Mouse (Mus musculus) heart, embryonic 15.5 days (tissue): ENCODE results near the gene Smurf1. TPM values are rescaled to one million over a fixed set of nuclear protein-coding genes. Genes with fewer than 3 reads are reported as not detected.

Source experiments
- ATAC-seq: fragments of 200-750 bp; cut with Nextera tagmentation; replicated peaks from 2 replicates; pipeline ENCODE4 v1.8.0; 2017; ENCODE audit warnings: low read depth, moderate TSS enrichment; ENCODE audit not compliant: insufficient number of reproducible peaks, insufficient read depth, low FRiP score
- H3K27ac ChIP-seq: fragments of 300-500 bp; sonication (generic); 2 replicates; pipeline ENCODE4 v1.5.1; 2015; ENCODE audit warnings: mild to moderate bottlenecking, inconsistent platforms
- H3K27me3 ChIP-seq: fragments of 300-500 bp; sonication (generic); 2 replicates; pipeline ENCODE4 v1.6.1; 2015; ENCODE audit warnings: inconsistent platforms
- H3K36me3 ChIP-seq: fragments of 300-500 bp; sonication (generic); 2 replicates; pipeline ENCODE4 v1.6.1; 2015; ENCODE audit warnings: mild to moderate bottlenecking, inconsistent platforms
- H3K4me1 ChIP-seq: fragments of 300-500 bp; sonication (generic); replicated peaks from 2 replicates; pipeline ENCODE4 v1.6.1; 2015; ENCODE audit warnings: inconsistent platforms
- H3K4me2 ChIP-seq: fragments of 300-500 bp; sonication (generic); 2 replicates; pipeline ENCODE4 v1.6.1; 2015; ENCODE audit warnings: inconsistent platforms, mild to moderate bottlenecking, moderate library complexity
- H3K4me3 ChIP-seq: fragments of 300-500 bp; sonication (generic); 2 replicates; pipeline ENCODE4 v1.5.1; 2015; ENCODE audit warnings: mild to moderate bottlenecking, inconsistent platforms
- H3K9ac ChIP-seq: fragments of 300-500 bp; sonication (generic); 2 replicates; pipeline ENCODE4 v1.6.1; 2015; ENCODE audit warnings: mild to moderate bottlenecking, inconsistent platforms
- H3K9me3 ChIP-seq: fragments of 300-500 bp; sonication (generic); replicated peaks from 2 replicates; pipeline ENCODE4 v1.6.1; 2016; ENCODE audit warnings: inconsistent platforms
- WGBS: fragments of 180-500 bp; shearing (Covaris S2); methylation state at CpG from one replicate; pipeline ENCODE4 v1.1.7; 2015; ENCODE audit warnings: mixed read lengths; 5-methylcytosine and 5-hydroxymethylcytosine counted together
- polyA plus RNA-seq: library from polyadenylated mRNA; unstranded; fragments of >200 nt; fragmentation: Nextera tagmentation; extraction: Ambion mirVana; gene quantifications from 2 replicates; pipeline ENCODE4 v1.2.1, GENCODE M21; 2015

Smurf1 gene
- polyA plus RNA-seq, 1 experiment from 2014 or later: 11.3 TPM

- ATAC-seq: no peak
- 74% methylated on average over 2 of the region's 2 CpGs for WGBS
- H3K4me3 ChIP-seq: no peak overlapping the region
- H3K27ac ChIP-seq: no peak overlapping the region
- peaks cover 37% of the 10 kb centered on the region for H3K4me1 ChIP-seq
- H3K9ac ChIP-seq: no peak overlapping the region
- no peaks in the 10 kb centered on the region for H3K9me3 ChIP-seq
- no peaks in the 10 kb centered on the region for H3K36me3 ChIP-seq
- no peak overlapping the region for H3K4me2 ChIP-seq
- H3K27me3 ChIP-seq: no peaks in the 10 kb centered on the region
Observed at GRCm38 (mm10) chr5:144937304-144937703, 28.3 kb downstream of the Smurf1 start.

DNA sequence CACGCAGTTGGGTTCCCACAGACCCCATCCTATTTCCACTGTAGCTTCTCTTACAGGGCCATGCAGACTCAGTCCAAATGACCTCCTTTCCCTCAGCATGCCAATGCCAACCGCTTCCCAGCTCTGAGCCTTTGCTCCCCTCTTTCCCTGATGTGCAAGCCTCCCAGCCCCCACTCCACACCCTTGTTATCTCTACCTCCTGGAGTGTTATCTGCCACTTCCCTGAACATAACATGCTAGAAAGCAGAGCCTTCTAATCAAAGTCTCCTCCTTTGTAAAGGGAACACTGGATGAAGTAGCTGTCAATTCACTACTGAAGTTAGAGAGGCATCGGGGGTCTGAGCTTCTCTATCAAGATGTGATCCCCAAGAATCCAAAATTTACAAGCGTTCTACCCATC, 32.2 kb downstream of the Smurf1 start:
- Histone ChIP-seq H3K4me2 (no peak overlapping the region), H3K27me3 (no peaks in the 10 kb centered on the region), H3K4me1 (peaks cover 49% of the 10 kb centered on the region), H3K9ac (no peak overlapping the region), H3K36me3 (no peaks in the 10 kb centered on the region), H3K9me3 (no peaks in the 10 kb centered on the region), H3K27ac (no peak overlapping the region), H3K4me3 (no peak overlapping the region)
- no peak for ATAC-seq
- 32% methylated on average over 4 of the region's 4 CpGs for WGBS

DNA sequence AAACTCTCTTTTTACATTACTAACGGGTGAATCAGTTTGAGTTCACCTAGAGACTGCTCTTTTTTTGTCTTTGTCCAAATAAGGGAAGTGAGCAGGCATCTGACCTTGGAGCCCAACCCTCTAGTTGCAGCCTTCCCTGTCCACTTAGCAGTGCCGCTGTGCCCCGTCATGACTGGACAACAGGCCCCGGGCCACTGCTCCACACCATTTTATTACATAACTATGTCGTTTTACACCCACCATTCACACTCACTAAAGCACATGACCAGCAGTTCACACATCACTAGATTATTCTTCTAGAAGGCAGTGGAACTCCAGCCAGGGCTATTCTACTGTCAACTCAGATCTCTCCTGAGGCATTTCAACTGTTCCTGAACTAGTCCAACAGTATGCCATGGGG, 33.8 kb downstream of the Smurf1 start:
- H3K4me2 ChIP-seq: no peak overlapping the region
- no peak for ATAC-seq
- peaks cover 56% of the 10 kb centered on the region for H3K4me1 ChIP-seq
- no peak overlapping the region for H3K9ac ChIP-seq
- no peak overlapping the region for H3K4me3 ChIP-seq
- no peaks in the 10 kb centered on the region for H3K27me3 ChIP-seq
- H3K9me3 ChIP-seq: no peaks in the 10 kb centered on the region
- 80% methylated on average over 5 of the region's 5 CpGs for WGBS
- no peaks in the 10 kb centered on the region for H3K36me3 ChIP-seq
- H3K27ac ChIP-seq: no peak overlapping the region

DNA sequence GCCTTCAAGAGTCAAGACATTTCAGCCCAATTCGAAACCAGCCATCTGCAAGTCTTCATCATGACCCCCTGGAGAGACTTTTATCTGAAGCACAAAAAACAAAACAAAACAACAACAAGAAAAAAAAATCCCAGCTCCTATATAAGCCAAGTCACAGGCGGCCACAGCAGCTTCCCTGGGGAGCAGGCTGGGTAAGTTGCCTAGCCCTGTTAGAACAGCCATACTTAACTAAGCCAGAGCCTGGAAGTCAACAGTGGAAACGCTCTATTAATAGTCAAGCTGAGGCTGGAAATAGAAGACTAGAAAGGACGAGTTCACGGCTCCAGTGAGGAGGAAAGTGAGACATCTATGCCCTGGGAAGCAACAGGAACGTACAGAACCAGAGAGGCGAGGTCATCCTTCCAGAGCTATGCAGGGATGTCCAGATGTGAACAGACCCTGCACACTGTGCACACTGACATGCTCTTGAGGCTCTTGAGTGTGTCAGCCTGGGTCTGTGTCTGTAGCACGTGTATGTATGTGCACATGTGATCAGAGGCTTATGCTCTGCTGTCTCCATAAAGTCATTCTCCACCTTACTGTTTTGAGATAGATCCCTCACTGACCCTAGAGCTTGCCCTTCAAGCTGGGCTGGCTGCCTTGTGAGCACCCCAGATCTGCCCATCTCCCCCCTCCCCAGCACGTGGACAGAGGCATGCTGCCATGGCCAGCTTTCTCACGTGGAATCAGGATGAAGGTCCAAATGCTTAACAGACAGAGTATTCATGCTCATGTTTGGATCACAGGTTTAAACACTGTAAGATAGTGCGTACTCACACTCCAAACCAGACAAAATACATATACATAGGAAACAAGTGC, 36.6 kb downstream of the Smurf1 start:
- no peak overlapping the region for H3K9ac ChIP-seq
- peaks cover 45% of the 10 kb centered on the region for H3K4me1 ChIP-seq
- peak overlapping the region; percentile 32 for H3K4me2 ChIP-seq
- no peaks in the 10 kb centered on the region for H3K9me3 ChIP-seq
- ATAC-seq: peak; percentile 53; the same call in 1 of the 2 replicates
- WGBS: 26% methylated on average over 11 of the region's 11 CpGs
- no peak overlapping the region for H3K4me3 ChIP-seq
- no peaks in the 10 kb centered on the region for H3K36me3 ChIP-seq
- H3K27me3 ChIP-seq: no peaks in the 10 kb centered on the region
- H3K27ac ChIP-seq: peak overlapping the region; percentile 78

DNA sequence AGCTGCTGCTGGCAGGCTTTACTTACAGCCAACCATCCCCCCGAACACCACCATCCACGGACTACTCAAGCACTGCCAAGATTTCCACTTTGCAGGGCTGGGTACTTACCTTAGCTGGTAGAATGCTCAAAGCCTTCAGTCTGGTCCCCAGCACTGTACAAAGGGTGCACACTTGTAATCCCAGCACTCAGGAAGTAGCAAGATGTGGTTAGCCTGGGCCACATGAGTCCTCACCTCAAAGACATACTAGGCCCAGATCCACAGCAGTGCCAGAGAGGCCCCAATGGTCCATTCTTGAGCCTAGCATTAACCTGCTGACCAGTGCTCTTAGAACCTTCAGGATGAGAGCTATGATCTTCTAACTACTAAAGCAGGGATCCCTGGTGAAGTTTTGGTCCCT, 39.4 kb downstream of the Smurf1 start:
- Histone ChIP-seq H3K36me3 (no peaks in the 10 kb centered on the region), H3K4me3 (no peak overlapping the region), H3K9ac (no peak overlapping the region), H3K4me2 (no peak overlapping the region), H3K9me3 (no peaks in the 10 kb centered on the region), H3K27ac (no peak overlapping the region), H3K4me1 (peaks cover 50% of the 10 kb centered on the region), H3K27me3 (no peaks in the 10 kb centered on the region)
- 74% methylated on average over 2 of the region's 2 CpGs for WGBS
- no peak for ATAC-seq

- 40% methylated on average over 6 of the region's 6 CpGs for WGBS
- H3K4me1 ChIP-seq: peaks cover 52% of the 10 kb centered on the region
Observed at GRCm38 (mm10) chr5:144923351-144923750, 42.3 kb downstream of the Smurf1 start.

DNA sequence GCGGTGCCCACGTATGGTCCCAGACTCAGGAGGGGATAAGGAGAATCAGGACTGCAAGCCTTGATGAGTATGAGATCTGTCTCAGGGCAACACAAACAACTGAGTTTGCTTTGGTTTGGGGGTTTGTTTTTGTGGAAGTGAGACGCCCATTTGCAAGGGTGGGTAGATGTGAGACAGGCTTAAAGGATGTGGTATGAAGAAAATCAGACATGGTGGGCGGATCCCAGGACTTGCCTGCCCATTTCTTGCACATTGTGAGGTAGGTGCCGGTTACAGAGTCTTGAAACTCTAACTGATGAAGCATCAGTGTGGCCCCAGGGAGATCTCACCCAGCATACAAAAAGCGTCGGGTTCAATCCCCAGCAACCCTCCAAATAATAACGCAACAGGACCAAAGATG, 45.9 kb downstream of the Smurf1 start:
- Histone ChIP-seq H3K27me3 (no peaks in the 10 kb centered on the region), H3K36me3 (no peaks in the 10 kb centered on the region), H3K9ac (no peak overlapping the region), H3K4me2 (no peak overlapping the region), H3K4me3 (no peak overlapping the region), H3K27ac (no peak overlapping the region), H3K4me1 (peaks cover 58% of the 10 kb centered on the region), H3K9me3 (no peaks in the 10 kb centered on the region)
- WGBS: 82% methylated on average over 8 of the region's 8 CpGs
- ATAC-seq: no peak

More at GRCm38 (mm10) chr5:144923351-144923750, 42.3 kb downstream of the Smurf1 start:
- no peaks in the 10 kb centered on the region for H3K27me3 ChIP-seq
- no peak overlapping the region for H3K4me2 ChIP-seq
- no peak overlapping the region for H3K4me3 ChIP-seq
- H3K27ac ChIP-seq: no peak overlapping the region
- no peaks in the 10 kb centered on the region for H3K36me3 ChIP-seq
- H3K9ac ChIP-seq: no peak overlapping the region
- no peaks in the 10 kb centered on the region for H3K9me3 ChIP-seq
- no peak for ATAC-seq

- H3K9ac ChIP-seq: no peak overlapping the region
Observed at GRCm38 (mm10) chr5:144919194-144919593, 46.5 kb downstream of the Smurf1 start.

GRCm38 (mm10) chr5:144918204-144918603, 47.4 kb downstream of the Smurf1 start:
- no peaks in the 10 kb centered on the region for H3K36me3 ChIP-seq
- peaks cover 70% of the 10 kb centered on the region for H3K4me1 ChIP-seq
- no peak overlapping the region for H3K27ac ChIP-seq
- no peak for ATAC-seq
- H3K4me3 ChIP-seq: no peak overlapping the region
- H3K4me2 ChIP-seq: no peak overlapping the region
- no peaks in the 10 kb centered on the region for H3K27me3 ChIP-seq
- H3K9ac ChIP-seq: no peak overlapping the region
- no peaks in the 10 kb centered on the region for H3K9me3 ChIP-seq
- WGBS: 76% methylated on average over 8 of the region's 8 CpGs

More at GRCm38 (mm10) chr5:144919194-144919593, 46.5 kb downstream of the Smurf1 start:
- H3K9me3 ChIP-seq: no peaks in the 10 kb centered on the region
- H3K27ac ChIP-seq: no peak overlapping the region
- no peak overlapping the region for H3K4me2 ChIP-seq
- no peak overlapping the region for H3K4me3 ChIP-seq
- 84% methylated on average over 9 of the region's 9 CpGs for WGBS
- no peaks in the 10 kb centered on the region for H3K27me3 ChIP-seq
- no peaks in the 10 kb centered on the region for H3K36me3 ChIP-seq
- ATAC-seq: no peak
- H3K4me1 ChIP-seq: peaks cover 64% of the 10 kb centered on the region

DNA sequence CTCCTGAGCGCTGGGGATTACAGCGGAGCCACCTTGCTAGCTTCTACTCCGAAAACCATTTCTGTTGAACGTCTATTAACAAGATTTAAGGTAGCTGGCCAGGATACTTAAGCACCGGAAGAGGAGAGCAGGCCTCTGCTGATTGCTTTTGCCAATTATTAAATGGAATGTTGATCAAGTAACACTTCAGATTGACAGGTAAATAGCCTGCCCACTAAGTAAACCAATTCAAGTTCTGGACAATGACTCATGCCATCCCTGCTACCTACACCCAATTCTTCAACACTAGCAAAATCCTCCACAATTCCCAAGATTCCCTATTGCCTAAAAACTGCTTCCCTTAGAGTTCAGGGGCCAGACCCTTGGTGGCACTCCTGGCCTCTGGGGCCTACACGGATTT, 48.5 kb downstream of the Smurf1 start:
- peaks cover 60% of the 10 kb centered on the region for H3K4me1 ChIP-seq
- no peak overlapping the region for H3K27ac ChIP-seq
- H3K36me3 ChIP-seq: no peaks in the 10 kb centered on the region
- H3K9me3 ChIP-seq: no peaks in the 10 kb centered on the region
- H3K4me2 ChIP-seq: no peak overlapping the region
- WGBS: 89% methylated on average over 6 of the region's 6 CpGs
- no peak for ATAC-seq
- no peak overlapping the region for H3K4me3 ChIP-seq
- H3K27me3 ChIP-seq: no peaks in the 10 kb centered on the region
- no peak overlapping the region for H3K9ac ChIP-seq

DNA sequence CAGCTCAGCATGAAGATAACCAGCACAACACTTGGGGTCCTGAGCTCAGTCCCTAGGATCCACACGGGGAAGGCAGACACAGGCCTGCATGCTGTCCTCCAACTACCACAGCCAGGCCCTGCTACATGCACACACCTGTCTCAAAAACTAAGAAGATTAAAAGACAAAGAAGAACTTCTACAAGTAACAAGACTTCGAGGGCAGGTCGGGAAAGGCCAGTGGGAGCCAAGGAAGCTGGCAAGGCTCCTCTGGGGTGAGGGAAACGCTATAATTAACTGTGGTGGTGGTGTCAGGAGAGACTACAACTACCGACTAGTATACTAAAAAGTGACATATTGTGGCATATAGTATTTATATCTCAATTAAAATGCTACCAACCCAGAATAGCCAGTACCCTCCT, 49.8 kb downstream of the Smurf1 start:
- peaks cover 50% of the 10 kb centered on the region for H3K4me1 ChIP-seq
- ATAC-seq: no peak

DNA sequence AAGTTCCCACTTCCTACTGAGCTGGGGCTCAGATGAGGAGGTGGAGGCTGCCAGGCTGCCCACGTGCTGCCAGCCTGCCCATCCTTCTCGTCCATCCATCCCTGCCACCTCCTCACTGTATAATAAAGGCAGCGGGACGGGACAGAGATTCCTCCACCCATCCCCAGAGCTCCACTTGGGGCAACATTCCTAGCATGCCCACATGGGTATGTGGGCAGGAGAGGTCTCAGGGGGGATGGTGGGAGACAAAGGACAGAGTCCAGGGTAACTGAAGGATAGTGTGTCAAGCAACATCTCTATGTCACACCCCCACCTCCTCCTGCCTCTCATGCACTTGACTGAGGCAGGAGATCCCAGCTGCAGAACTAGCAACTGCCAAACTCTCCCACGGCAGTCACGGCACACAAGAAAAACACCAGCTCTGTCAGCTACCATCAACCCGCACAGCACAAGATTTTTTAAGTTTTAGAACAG, 51.2 kb downstream of the Smurf1 start:
- no peaks in the 10 kb centered on the region for H3K9me3 ChIP-seq
- H3K36me3 ChIP-seq: no peaks in the 10 kb centered on the region
- H3K9ac ChIP-seq: no peak overlapping the region
- H3K4me2 ChIP-seq: no peak overlapping the region
- no peak overlapping the region for H3K4me3 ChIP-seq
- peaks cover 47% of the 10 kb centered on the region for H3K4me1 ChIP-seq
- 22% methylated on average over 7 of the region's 7 CpGs for WGBS
- no peak; the same call in 1 of the 2 replicates for ATAC-seq
- peak overlapping the region; percentile 18; the same call in 1 of the 2 replicates for H3K27ac ChIP-seq
- H3K27me3 ChIP-seq: no peaks in the 10 kb centered on the region

More for the DNA sequence above, 49.8 kb downstream of the Smurf1 start:
- Histone ChIP-seq H3K4me3 (no peak overlapping the region), H3K4me2 (no peak overlapping the region), H3K27ac (peak overlapping the region; percentile 26; the same call in 1 of the 2 replicates), H3K9me3 (no peaks in the 10 kb centered on the region), H3K36me3 (no peaks in the 10 kb centered on the region), H3K27me3 (no peaks in the 10 kb centered on the region), H3K9ac (no peak overlapping the region)
- WGBS: 48% methylated on average over 5 of the region's 5 CpGs
